Mouse (Mus musculus): ENCODE data around the gene Gm9046.
"Not testable (repeated sequence)": the region's sequence is repeated elsewhere in the genome, so short reads cannot be mapped to it uniquely, and the experiment has no call there.

DNA sequence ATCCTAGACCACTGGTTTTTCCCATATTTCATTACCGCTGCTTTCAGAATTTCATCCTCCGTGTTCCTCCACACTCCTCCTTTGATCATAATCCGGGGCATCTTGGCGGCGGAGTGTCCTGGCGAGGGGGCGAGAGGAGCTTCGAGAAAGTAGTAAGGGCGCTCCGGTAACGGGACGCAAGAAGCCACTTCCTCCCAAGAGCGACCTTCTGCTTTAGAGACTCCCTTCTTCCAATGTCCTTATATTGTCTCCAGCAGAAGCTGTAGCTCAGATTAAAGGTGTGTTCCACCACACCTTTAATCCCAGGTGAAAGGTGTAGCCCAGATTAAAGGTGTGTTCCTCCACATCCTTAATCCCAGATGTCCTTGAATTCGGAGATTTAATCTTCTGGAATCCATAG, 5.3 kb downstream of the Gm9046 start, which contains the start of gene Gm9045:
- not testable (repeated sequence) for TF ChIP-seq CTCF, EP300 (IDR thresholded peaks at IDR 0.05; ENCODE audit: low read depth)

Measured in liver, embryonic 14.5 days (tissue).